Mouse (Mus musculus) thymus, adult 2 months (tissue): ENCODE results near the gene Ahr. TPM values are rescaled to one million over a fixed set of nuclear protein-coding genes. Genes with fewer than 3 reads are reported as not detected.

Experiments
- DNase-seq: peaks from one replicate; pipeline ENCODE4 v3.0.0; 2021
- H3K27ac ChIP-seq: fragments of 200-500 bp; 2 replicates; pipeline ENCODE4 v1.5.1; 2012; ENCODE audit warnings: low read length, control low read depth; ENCODE audit not compliant: control insufficient read depth, insufficient read depth
- H3K27me3 ChIP-seq: fragments of 200-500 bp; 2 replicates; pipeline ENCODE4 v1.6.1; 2012; ENCODE audit warnings: mild to moderate bottlenecking, low read length, moderate library complexity, mixed read lengths; ENCODE audit not compliant: control insufficient read depth, insufficient read depth
- H3K36me3 ChIP-seq: fragments of 200-500 bp; 2 replicates; pipeline ENCODE4 v1.6.1; 2012; ENCODE audit warnings: mild to moderate bottlenecking, low read length, moderate library complexity; ENCODE audit not compliant: control insufficient read depth, insufficient read depth
- H3K4me1 ChIP-seq: fragments of 200-500 bp; replicated peaks from 2 replicates; pipeline ENCODE4 v1.6.1; 2012; ENCODE audit warnings: low read length; ENCODE audit not compliant: control insufficient read depth, insufficient read depth
- H3K4me3 ChIP-seq: fragments of 200-500 bp; 2 replicates; pipeline ENCODE4 v1.5.1; 2012; ENCODE audit warnings: mild to moderate bottlenecking, low read length, control low read depth, moderate library complexity; ENCODE audit not compliant: control insufficient read depth, insufficient read depth
- CTCF ChIP-seq: fragments of 200-500 bp; IDR thresholded peaks from 2 replicates; pipeline ENCODE4 v1.5.1; 2012; ENCODE audit warnings: mild to moderate bottlenecking, control low read depth, low read length, moderate library complexity, borderline replicate concordance; ENCODE audit not compliant: control insufficient read depth, poor library complexity, insufficient read depth; ENCODE audit errors: extremely low read depth
- POLR2A ChIP-seq: fragments of 200-500 bp; IDR thresholded peaks from 2 replicates; pipeline ENCODE4 v1.6.1; 2012; ENCODE audit warnings: mild to moderate bottlenecking, low read length, control low read depth, moderate library complexity; ENCODE audit not compliant: control insufficient read depth, poor library complexity, insufficient read depth; ENCODE audit errors: extremely low read depth
- WGBS: fragments of 180-500 bp; shearing (Covaris S2); methylation state at CpG from one replicate; pipeline ENCODE4 v1.1.7; 2018; 5-methylcytosine and 5-hydroxymethylcytosine counted together
- polyA plus RNA-seq: library from polyadenylated mRNA; depleted of rRNA; stranded (reverse); fragments of >200 nt; gene quantifications from 2 replicates; pipeline ENCODE4 v1.2.3, GENCODE M21; 2012

Gene Ahr
- polyA plus RNA-seq, 1 experiment, result 4.9 TPM

DNA sequence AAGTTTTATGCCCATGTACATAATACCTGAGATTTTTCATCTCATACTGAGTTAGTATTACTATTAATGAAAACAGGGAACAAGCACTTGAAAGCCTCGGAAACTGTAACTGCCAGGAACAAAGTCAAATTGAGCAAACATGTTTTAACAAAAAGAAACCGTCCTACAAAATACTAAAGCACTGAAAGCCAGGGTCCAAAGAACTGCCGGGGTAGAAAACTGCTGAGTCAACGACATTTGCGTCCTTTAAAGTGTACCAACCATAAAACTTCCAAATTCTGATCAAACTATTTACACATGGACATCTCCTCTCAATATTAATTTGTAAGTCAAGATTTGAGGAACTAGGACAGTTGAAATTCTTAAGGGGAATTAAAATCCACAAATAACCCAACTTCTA, 1.7 kb downstream of the Ahr start:
- no peak for DNase-seq
- Histone ChIP-seq H3K27me3 (no peaks in the 10 kb centered on the region), H3K36me3 (no peaks in the 10 kb centered on the region), H3K27ac (no peak overlapping the region), H3K4me3 (no peak overlapping the region), H3K4me1 (no peaks in the 10 kb centered on the region; the same call in 1 of the 2 replicates)
- WGBS, result 25% methylated on average over 5 of the region's 5 CpGs
- TF ChIP-seq CTCF (no peak), POLR2A (no peak)

DNA sequence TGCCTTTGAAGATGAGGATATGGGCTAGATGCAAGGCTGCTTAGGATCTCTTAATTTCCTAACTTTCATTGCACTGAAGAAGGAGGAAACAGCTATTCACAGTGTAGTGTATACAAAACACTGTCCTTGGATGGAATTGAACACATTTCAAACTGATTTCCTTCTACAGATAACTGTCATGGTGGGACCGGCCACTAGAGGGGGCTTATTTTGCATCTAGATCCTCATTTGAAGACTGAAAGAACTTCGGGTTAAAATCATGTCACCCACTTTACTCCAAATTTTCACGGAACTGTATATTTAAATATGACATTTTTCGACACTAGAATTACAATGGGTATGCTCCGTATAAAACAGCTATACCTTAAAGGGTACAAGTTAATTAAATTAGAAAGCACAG, 2.7 kb downstream of the Ahr start:
- 3% methylated on average over 5 of the region's 5 CpGs for WGBS
- Histone ChIP-seq H3K27me3 (no peaks in the 10 kb centered on the region), H3K4me1 (no peaks in the 10 kb centered on the region; the same call in 1 of the 2 replicates), H3K36me3 (no peaks in the 10 kb centered on the region), H3K4me3 (no peak overlapping the region), H3K27ac (no peak overlapping the region)
- peak; percentile 70 for DNase-seq
- TF ChIP-seq CTCF, result no peak
- no peak for TF ChIP-seq POLR2A

DNA sequence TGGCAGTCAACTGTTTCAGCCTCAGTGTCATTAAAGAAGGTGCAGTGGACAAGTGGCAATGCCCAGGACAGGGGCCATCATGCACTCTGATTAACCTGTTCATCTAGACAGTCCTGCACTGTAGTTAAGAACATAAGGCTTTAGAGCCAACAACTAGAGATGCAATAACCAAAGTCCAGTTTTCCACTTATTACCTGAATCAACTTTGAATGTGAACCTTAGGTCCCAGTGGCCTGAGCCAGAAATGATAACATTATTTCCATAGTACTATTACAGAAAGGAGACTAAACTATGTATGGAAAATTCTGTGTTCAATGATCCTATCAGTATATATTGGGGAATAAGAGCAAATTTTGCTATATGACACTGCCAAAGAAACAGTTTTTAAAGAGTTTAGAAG, 4.3 kb downstream of the Ahr start:
- TF ChIP-seq CTCF, result no peak
- no peak for TF ChIP-seq POLR2A
- DNase-seq, result no peak
- Histone ChIP-seq H3K27ac (no peak overlapping the region), H3K4me1 (no peaks in the 10 kb centered on the region; the same call in 1 of the 2 replicates), H3K36me3 (no peaks in the 10 kb centered on the region), H3K27me3 (no peaks in the 10 kb centered on the region), H3K4me3 (no peak overlapping the region)

DNA sequence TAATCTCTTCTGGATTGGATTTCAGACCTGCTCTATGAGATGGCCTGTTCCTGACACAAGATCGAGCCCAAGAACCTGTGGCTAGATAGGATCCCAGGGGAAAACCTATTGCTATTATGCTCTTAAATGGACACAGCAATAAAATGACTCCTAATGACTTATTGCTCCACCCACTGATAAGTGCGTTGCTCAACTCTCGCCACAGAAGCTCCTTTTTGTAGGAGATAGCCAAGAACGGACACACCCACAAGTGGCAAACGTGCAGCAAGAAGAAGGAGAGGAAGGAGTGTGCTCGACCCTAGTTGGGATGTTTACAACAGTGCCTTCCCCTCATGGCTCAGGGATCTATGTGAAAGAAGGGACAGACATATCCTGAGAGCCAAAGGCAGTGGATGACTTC, 7.4 kb downstream of the Ahr start:
- no peak for DNase-seq
- H3K27me3 ChIP-seq, result no peaks in the 10 kb centered on the region
- no peaks in the 10 kb centered on the region for H3K4me1 ChIP-seq
- TF ChIP-seq POLR2A (no peak), CTCF (no peak)
- H3K4me3 ChIP-seq, result no peak overlapping the region
- no peak overlapping the region for H3K27ac ChIP-seq
- 92% methylated on average over 6 of the region's 6 CpGs for WGBS
- H3K36me3 ChIP-seq, result no peaks in the 10 kb centered on the region

DNA sequence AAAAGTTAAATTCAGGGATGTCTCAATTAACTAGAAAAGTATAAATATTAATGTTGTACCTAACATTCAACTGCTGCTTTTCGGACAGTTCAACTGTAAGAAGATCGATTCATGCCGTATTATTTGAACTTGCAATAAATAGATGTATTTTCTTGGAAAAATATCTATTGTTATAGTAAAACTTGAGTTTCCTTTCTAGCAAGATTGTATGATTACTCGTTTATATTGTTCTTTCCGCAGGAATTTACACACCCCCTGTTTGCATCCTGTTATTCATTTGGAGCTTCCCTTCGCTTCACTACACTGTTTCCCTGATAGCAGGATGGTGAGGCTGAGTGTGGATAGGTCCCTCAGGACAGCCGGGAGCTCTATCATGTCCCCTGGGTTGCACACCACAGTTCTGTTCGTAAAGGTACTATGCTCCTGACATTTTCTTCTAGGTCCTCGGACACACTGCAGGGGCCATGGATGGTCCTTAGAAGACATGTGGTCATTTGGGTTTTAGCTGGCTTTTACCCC, 12.2 kb downstream of the Ahr start:
- no peaks in the 10 kb centered on the region for H3K36me3 ChIP-seq
- TF ChIP-seq CTCF, result no peak
- TF ChIP-seq POLR2A, result no peak
- H3K4me3 ChIP-seq, result no peak overlapping the region
- H3K27me3 ChIP-seq, result no peaks in the 10 kb centered on the region
- no peak overlapping the region for H3K27ac ChIP-seq
- no peaks in the 10 kb centered on the region for H3K4me1 ChIP-seq
- 96% methylated on average over 9 of the region's 9 CpGs for WGBS
- DNase-seq, result no peak

DNA sequence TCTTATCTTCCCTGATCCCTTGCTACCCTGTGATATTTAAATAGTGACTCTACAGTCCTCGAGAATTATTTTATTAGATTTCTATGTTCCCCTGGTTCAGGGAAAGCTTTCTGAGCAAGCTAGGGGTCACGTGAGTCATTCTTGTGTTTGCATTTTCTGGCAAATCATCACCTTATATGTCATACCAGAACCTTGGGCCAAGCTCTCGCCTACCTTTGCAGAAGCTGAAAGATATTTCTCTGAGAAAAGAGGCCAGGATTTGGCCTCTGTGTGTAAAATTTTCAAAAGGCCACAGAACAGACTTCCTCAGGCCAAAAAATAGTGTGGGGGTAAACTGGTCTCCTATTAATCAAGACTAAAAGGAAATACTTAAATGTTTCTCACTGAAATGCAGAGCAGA, 19.2 kb downstream of the Ahr start:
- Histone ChIP-seq H3K27me3 (no peaks in the 10 kb centered on the region), H3K4me3 (no peak overlapping the region)

DNA sequence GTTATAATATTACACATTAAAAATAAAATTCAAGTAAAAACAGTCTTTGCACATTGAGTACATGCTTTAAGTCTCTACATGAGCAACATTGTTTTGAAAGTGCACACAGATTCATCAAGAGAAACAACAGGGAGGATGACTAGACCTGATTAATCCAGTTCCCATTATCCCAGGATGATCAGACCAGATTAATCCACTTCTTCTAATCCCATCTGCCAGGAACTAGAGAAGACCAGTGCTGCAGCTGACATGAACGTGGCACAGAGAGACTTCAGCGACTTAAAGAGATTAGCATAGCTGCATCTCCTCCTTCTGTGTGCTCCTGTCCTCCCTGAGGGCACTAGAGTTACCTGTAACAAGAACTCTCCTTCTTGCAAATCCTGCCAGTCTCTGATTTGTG, 20.2 kb downstream of the Ahr start:
- 98% methylated on average over 2 of the region's 2 CpGs for WGBS

More for the DNA sequence above, 19.2 kb downstream of the Ahr start:
- peaks cover 5% of the 10 kb centered on the region for H3K4me1 ChIP-seq
- TF ChIP-seq CTCF (no peak), POLR2A (no peak)
- WGBS, result 92% methylated on average over 3 of the region's 3 CpGs
- no peak overlapping the region for H3K27ac ChIP-seq
- no peaks in the 10 kb centered on the region for H3K36me3 ChIP-seq
- DNase-seq, result no peak

More for the DNA sequence above, 20.2 kb downstream of the Ahr start:
- Histone ChIP-seq H3K36me3 (no peaks in the 10 kb centered on the region), H3K4me3 (no peak overlapping the region), H3K27me3 (no peaks in the 10 kb centered on the region), H3K4me1 (peaks cover 8% of the 10 kb centered on the region), H3K27ac (no peak overlapping the region)
- no peak for TF ChIP-seq POLR2A
- TF ChIP-seq CTCF, result no peak
- no peak for DNase-seq
